ENCODE assay signal across 14 mouse cellular contexts in genomic region chr6:39903845-39904244, GRCm38 (mm10). TPM values are rescaled to one million over a fixed set of nuclear protein-coding genes. Genes with fewer than 3 reads are reported as not detected.
DNase-seq lines count a peak whose midpoint lies in the region; ATAC-seq and TF ChIP-seq lines count a peak whose summit lies in the region.
"Had no signal": no experiment of that assay in that cellular context is flagged by ENCODE, and none has a peak within 500 bp of the region (broad histone marks: within the 10 kb centered on the region; RNA-seq: fewer than 3 reads in every experiment).

No protein-coding gene starts in this region.

- H3K4me2 ChIP-seq in stomach, postnatal 0 days (replicated peaks; ENCODE audit: low read depth), result no peak overlapping the region
- no peak overlapping the region for H3K4me2 ChIP-seq in lung, postnatal 0 days (replicated peaks; ENCODE audit: low read depth, low read length)
- H3K4me2 ChIP-seq: liver, embryonic 15.5 days; midbrain, embryonic 12.5 days had no signal

- no peak for TF ChIP-seq CTCF in layer of hippocampus, adult 2 months (conservative IDR thresholded peaks at IDR 0.05)
- TF ChIP-seq CTCF in stomach, postnatal 0 days (IDR thresholded peaks at IDR 0.05; ENCODE audit: low read depth), result no peak
- TF ChIP-seq CTCF in lung, postnatal 0 days (IDR thresholded peaks at IDR 0.05), result no peak

- DNase-seq in retina, postnatal 1 day, result peak; percentile 56
- no peak for DNase-seq in retina, embryonic 14.5 days (ENCODE audit: low spot score)
- peak; percentile 64 to 86 for DNase-seq in layer of hippocampus, adult 2 months (ENCODE audit: low spot score in 2 of 2)
- DNase-seq in left cerebral cortex, postnatal 36 days (ENCODE audit: low spot score in 2 of 2), result peak; percentile 73 to 78
- peak; percentile 96 for DNase-seq in telencephalon, adult 2 months (ENCODE audit: low read depth, low spot score)
- no peak for DNase-seq in testis, postnatal 14 days (ENCODE audit: low spot score)
- DNase-seq in stomach, postnatal 0 days (ENCODE audit: low spot score), result no peak
- no peak for DNase-seq in lung, postnatal 0 days (ENCODE audit: low spot score)
- DNase-seq: gastrocnemius, postnatal 14 days; heart, postnatal 14 days; thymus, postnatal 36 days had no signal

- H3K9ac ChIP-seq in stomach, postnatal 0 days (ENCODE audit: low read length), result no peak overlapping the region
- no peak overlapping the region for H3K9ac ChIP-seq in lung, postnatal 0 days (replicated peaks; ENCODE audit: low read depth)
- H3K9ac ChIP-seq: liver, embryonic 15.5 days; midbrain, embryonic 12.5 days had no signal

- no peak for ATAC-seq in stomach, postnatal 0 days (ENCODE audit: low FRiP score, low TSS enrichment)
- no peak for ATAC-seq in lung, postnatal 0 days

- no peak overlapping the region for H3K27ac ChIP-seq in layer of hippocampus, adult 2 months
- H3K27ac ChIP-seq in stomach, postnatal 0 days (replicated peaks), result no peak overlapping the region
- no peak overlapping the region for H3K27ac ChIP-seq in lung, postnatal 0 days (ENCODE audit: low read length)
- H3K27ac ChIP-seq: kidney, postnatal 0 days; liver, embryonic 15.5 days; midbrain, embryonic 12.5 days had no signal

- no peak for TF ChIP-seq EP300 in stomach, postnatal 0 days (optimal IDR thresholded peaks at IDR 0.05)
- TF ChIP-seq EP300 in lung, postnatal 0 days (IDR thresholded peaks at IDR 0.05), result no peak

- H3K27me3 ChIP-seq in stomach, postnatal 0 days (ENCODE audit: control insufficient read depth, insufficient read depth, low read length), result no peaks in the 10 kb centered on the region
- no peaks in the 10 kb centered on the region for H3K27me3 ChIP-seq in lung, postnatal 0 days (replicated peaks; ENCODE audit: insufficient read depth, low read length)
- H3K27me3 ChIP-seq: liver, embryonic 15.5 days; midbrain, embryonic 12.5 days had no signal

- no peaks in the 10 kb centered on the region for H3K4me1 ChIP-seq in stomach, postnatal 0 days (replicated peaks; ENCODE audit: control insufficient read depth, insufficient read depth)
- no peaks in the 10 kb centered on the region for H3K4me1 ChIP-seq in lung, postnatal 0 days (ENCODE audit: insufficient read depth, low read depth, low read length)
- H3K4me1 ChIP-seq: liver, embryonic 15.5 days had no signal

- 70% methylated on average over 11 of the region's 11 CpGs for WGBS in stomach, postnatal 0 days
- 64% methylated on average over 11 of the region's 11 CpGs for WGBS in lung, postnatal 0 days

- intact Hi-C loops in left cerebral cortex, postnatal 36 days (cut with DNase I), result no loop called here

- H3K9me3 ChIP-seq in stomach, postnatal 0 days (ENCODE audit: control insufficient read depth, low read length), result no peaks in the 10 kb centered on the region
- H3K9me3 ChIP-seq in lung, postnatal 0 days (ENCODE audit: low read length), result no peaks in the 10 kb centered on the region
- H3K9me3 ChIP-seq: liver, embryonic 15.5 days; midbrain, embryonic 12.5 days had no signal

- H3K36me3 ChIP-seq in stomach, postnatal 0 days (ENCODE audit: control insufficient read depth, insufficient read depth, low read length), result no peaks in the 10 kb centered on the region
- H3K36me3 ChIP-seq in lung, postnatal 0 days (ENCODE audit: insufficient read depth, low read length), result no peaks in the 10 kb centered on the region
- H3K36me3 ChIP-seq: liver, embryonic 15.5 days; midbrain, embryonic 12.5 days had no signal

- H3K4me3 ChIP-seq in layer of hippocampus, adult 2 months, result no peak overlapping the region
- H3K4me3 ChIP-seq in stomach, postnatal 0 days (ENCODE audit: low read depth, low read length), result no peak overlapping the region
- H3K4me3 ChIP-seq in lung, postnatal 0 days (ENCODE audit: low read depth, low read length), result no peak overlapping the region
- H3K4me3 ChIP-seq: liver, embryonic 15.5 days; midbrain, embryonic 12.5 days had no signal

RNA-seq across cellular contexts. Expression of gene Tmem178b, which starts 30.8 kb away (rescaled TPM):
- 100 to 1,000 TPM; 169 to 170 TPM for total RNA-seq in layer of hippocampus, adult 2 months (2021)
- 100 to 1,000 TPM; 246 to 266 TPM for total RNA-seq in left cerebral cortex, postnatal 36 days (2021)
- 0.67 and 0.71 TPM in 2 replicates for polyA plus RNA-seq in stomach, postnatal 0 days (2015; fragmentation: Nextera tagmentation; extraction: Ambion mirVana)
- polyA plus RNA-seq in lung, postnatal 0 days (2015; fragmentation: Nextera tagmentation; extraction: Ambion mirVana), result 0.10 and 0.24 TPM in 2 replicates
- polyA plus RNA-seq: liver, embryonic 15.5 days had no signal

Comparison
In these comparisons a context has a peak if more than half of its experiments do, and no peak if none do; other contexts are left out.
1. DNase-seq: peak in retina, postnatal 1 day (single experiment), layer of hippocampus, adult 2 months (2 of 2), left cerebral cortex, postnatal 36 days (2 of 2) and telencephalon, adult 2 months (single experiment); none in retina, embryonic 14.5 days (single experiment), testis, postnatal 14 days (single experiment), stomach, postnatal 0 days (single experiment) and lung, postnatal 0 days (single experiment).